Mouse (Mus musculus) liver, embryonic 14.5 days (tissue): ENCODE data around the gene Thsd4. TPM values are rescaled to one million over a fixed set of nuclear protein-coding genes. Genes with fewer than 3 reads are reported as not detected.
"Not testable (repeated sequence)": the region's sequence is repeated elsewhere in the genome, so short reads cannot be mapped to it uniquely, and the experiment has no call there.

Experiments
- ATAC-seq: fragments of 200-750 bp; cut with Nextera tagmentation; 2 replicates; pipeline ENCODE4 v1.8.0; 2017; ENCODE audit warnings: moderate number of reproducible peaks, mild to moderate bottlenecking, moderate library complexity; ENCODE audit not compliant: insufficient read depth
- DNase-seq, 3 experiments: peaks; one replicate each; pipeline ENCODE4 v3.0.0-alpha.2; 2012 to 2013; ENCODE audit warnings: low read depth in 3 of 3, low spot score in 3 of 3
- H3K27ac ChIP-seq: fragments of 300-500 bp; sonication (generic); 2 replicates; pipeline ENCODE4 v1.5.1; 2014; ENCODE audit warnings: moderate library complexity, mild to moderate bottlenecking, control low read depth, inconsistent platforms
- H3K27me3 ChIP-seq: fragments of 300-500 bp; sonication (generic); 2 replicates; pipeline ENCODE4 v1.6.1; 2014; ENCODE audit warnings: mild to moderate bottlenecking, low read length, moderate library complexity; ENCODE audit not compliant: control insufficient read depth, insufficient read depth
- H3K36me3 ChIP-seq: fragments of 300-500 bp; sonication (generic); replicated peaks from 2 replicates; pipeline ENCODE4 v1.6.1; 2014; ENCODE audit warnings: low read depth; ENCODE audit not compliant: control insufficient read depth, insufficient read depth
- H3K4me1 ChIP-seq, 2 experiments: fragments of 200-500 bp in 1 of 2; fragments of 300-500 bp in 1 of 2; sonication (generic) in 1 of 2; replicated peaks; 2 replicates each; pipeline ENCODE4 v1.6.1; 2012 to 2014; ENCODE audit warnings: antibody characterized with exemption in 1 of 2, inconsistent platforms in 1 of 2, low read length in 1 of 2; ENCODE audit not compliant: control insufficient read depth in 2 of 2, insufficient read depth in 2 of 2
- H3K4me2 ChIP-seq: fragments of 300-500 bp; sonication (generic); 2 replicates; pipeline ENCODE4 v1.6.1; 2014; ENCODE audit warnings: low read depth, mild to moderate bottlenecking, control low read depth, moderate library complexity
- H3K4me3 ChIP-seq, 2 experiments: fragments of 200-500 bp in 1 of 2; fragments of 300-500 bp in 1 of 2; sonication (generic) in 1 of 2; 2 replicates each; pipeline ENCODE4 v1.5.1; 2012 to 2014; ENCODE audit warnings: low read depth in 2 of 2, low read length in 2 of 2, mild to moderate bottlenecking in 2 of 2, control low read depth in 1 of 2, inconsistent platforms in 1 of 2, moderate library complexity in 1 of 2; ENCODE audit not compliant: insufficient read depth in 1 of 2
- H3K9ac ChIP-seq: fragments of 300-500 bp; sonication (generic); replicated peaks from 2 replicates; pipeline ENCODE4 v1.6.1; 2014; ENCODE audit warnings: mild to moderate bottlenecking, control low read depth, moderate library complexity
- H3K9me3 ChIP-seq: fragments of 300-500 bp; sonication (generic); 2 replicates; pipeline ENCODE4 v1.6.1; 2016; ENCODE audit warnings: low read length, mixed read lengths; ENCODE audit not compliant: control insufficient read depth
- CTCF ChIP-seq: IDR thresholded peaks from 2 replicates; pipeline ENCODE4 v1.5.1; 2016; ENCODE audit warnings: antibody characterized with exemption, low read depth, control low read depth
- EP300 ChIP-seq: IDR thresholded peaks from 2 replicates; pipeline ENCODE4 v1.6.1; 2016; ENCODE audit warnings: antibody characterized with exemption, low read depth
- WGBS: fragments of 180-500 bp; shearing (Covaris S2); extraction: QIAGEN DNeasy Blood & Tissue Kit; methylation state at CpG from one replicate; pipeline ENCODE4 v1.1.7; 2014; ENCODE audit not compliant: insufficient replicate concordance; 5-methylcytosine and 5-hydroxymethylcytosine counted together
- polyA plus RNA-seq, 2 experiments: library from polyadenylated mRNA; depleted of rRNA in 1 of 2; stranded (reverse) in 1 of 2; unstranded in 1 of 2; fragments of >200 nt; fragmentation: Nextera tagmentation in 1 of 2; extraction: Ambion mirVana in 1 of 2; gene quantifications; 2 replicates each; pipeline versions ENCODE4 v1.2.1 to v1.2.3; 2012 to 2014

The Thsd4 gene
- polyA plus RNA-seq, 2 experiments, result 0.43 to 0.48 TPM

- Histone ChIP-seq H3K36me3 (no peaks in the 10 kb centered on the region), H3K27me3 (no peaks in the 10 kb centered on the region), H3K4me3 (no peak overlapping the region), H3K4me1 (peaks cover 5 to 48% of the 10 kb centered on the region in 2 experiments; a peak in 3 of 4 replicates), H3K4me2 (no peak overlapping the region), H3K27ac (no peak overlapping the region), H3K9ac (no peak overlapping the region), H3K9me3 (no peaks in the 10 kb centered on the region)
- DNase-seq (no peak), ATAC-seq (no peak)
- 37% methylated on average over 4 of the region's 4 CpGs for WGBS
- TF ChIP-seq EP300 (no peak), CTCF (no peak)
These were observed 247.3 kb downstream of the Thsd4 start for GRCm38 (mm10) chr9:60274503-60274902.

- not testable (repeated sequence) for H3K27ac ChIP-seq
- peak; percentile 64; the same call in 1 of the 2 replicates for ATAC-seq
These were observed 249.5 kb downstream of the Thsd4 start for GRCm38 (mm10) chr9:60272345-60272744.

GRCm38 (mm10) chr9:60271940-60272339, 249.9 kb downstream of the Thsd4 start:
- Histone ChIP-seq H3K27ac (no peak overlapping the region), H3K9ac (peak overlapping the region; percentile 34), H3K4me2 (peak overlapping the region; percentile 39), H3K27me3 (no peaks in the 10 kb centered on the region), H3K9me3 (no peaks in the 10 kb centered on the region), H3K36me3 (no peaks in the 10 kb centered on the region), H3K4me1 (peaks cover 10 to 43% of the 10 kb centered on the region in 2 experiments; a peak in 3 of 4 replicates), H3K4me3 (peak overlapping the region; percentile 31 to 53)
- ATAC-seq, result peak; percentile 68; the same call in 1 of the 2 replicates
- 57% methylated on average over 2 of the region's 2 CpGs for WGBS
- TF ChIP-seq EP300 (no peak), CTCF (no peak)
- no peak for DNase-seq

More at GRCm38 (mm10) chr9:60272345-60272744, 249.5 kb downstream of the Thsd4 start:
- WGBS, result 48% methylated on average over 8 of the region's 8 CpGs
- Histone ChIP-seq H3K4me3 (peak overlapping the region; percentile 31 to 53), H3K9ac (peak overlapping the region; percentile 34), H3K4me1 (peaks cover 10 to 43% of the 10 kb centered on the region in 2 experiments; a peak in 3 of 4 replicates), H3K4me2 (peak overlapping the region; percentile 39)
- H3K36me3 ChIP-seq, H3K27me3 ChIP-seq, DNase-seq, H3K9me3 ChIP-seq: not testable (repeated sequence)

GRCm38 (mm10) chr9:60269807-60270206, 252.0 kb downstream of the Thsd4 start:
- ATAC-seq (peak; percentile 81), DNase-seq (no peak)
- Histone ChIP-seq H3K4me2 (no peak overlapping the region), H3K9me3 (no peaks in the 10 kb centered on the region), H3K36me3 (no peaks in the 10 kb centered on the region), H3K27ac (peak overlapping the region; percentile 21), H3K4me3 (no peak overlapping the region), H3K9ac (no peak overlapping the region), H3K27me3 (no peaks in the 10 kb centered on the region), H3K4me1 (peaks cover 10 to 32% of the 10 kb centered on the region in 2 experiments; a peak in 3 of 4 replicates)
- TF ChIP-seq CTCF, result no peak
- TF ChIP-seq EP300, result peak; percentile 63
- WGBS, result 27% methylated on average over 5 of the region's 5 CpGs

GRCm38 (mm10) chr9:60267273-60267626, 254.6 kb downstream of the Thsd4 start:
- H3K9ac ChIP-seq, result no peak overlapping the region
- H3K4me1 ChIP-seq, result peaks cover 14 to 28% of the 10 kb centered on the region in 2 experiments
- 75% methylated on average over 5 of the region's 5 CpGs for WGBS
- no peak overlapping the region for H3K4me3 ChIP-seq
- no peak overlapping the region for H3K4me2 ChIP-seq
- H3K27ac ChIP-seq, result no peak overlapping the region
- DNase-seq (no peak), ATAC-seq (no peak)
- H3K9me3 ChIP-seq, result no peaks in the 10 kb centered on the region
- TF ChIP-seq EP300, result no peak
- no peak for TF ChIP-seq CTCF
- no peaks in the 10 kb centered on the region for H3K27me3 ChIP-seq
- H3K36me3 ChIP-seq, result no peaks in the 10 kb centered on the region
